ENCODE assay signal across 9 mouse cellular contexts in genomic region chr2:152942898-152943515, GRCm38 (mm10). TPM values are rescaled to one million over a fixed set of nuclear protein-coding genes. Genes with fewer than 3 reads are reported as not detected.
DNase-seq lines count a peak whose midpoint lies in the region; ATAC-seq and TF ChIP-seq lines count a peak whose summit lies in the region.
"Had no signal": no experiment of that assay in that cellular context is flagged by ENCODE, and none has a peak within 500 bp of the region (broad histone marks: within the 10 kb centered on the region; RNA-seq: fewer than 3 reads in every experiment).

No protein-coding gene starts in this region.

- peaks cover 9% of the 10 kb centered on the region; the same call in 1 of the 2 replicates for H3K4me1 ChIP-seq in cerebellum, adult 2 months (ENCODE audit: control insufficient read depth, insufficient read depth, low read length)
- H3K4me1 ChIP-seq in limb, embryonic 13.5 days = peaks cover 22% of the 10 kb centered on the region
- peaks cover 10% of the 10 kb centered on the region; the same call in 1 of the 2 replicates for H3K4me1 ChIP-seq in stomach, embryonic 16.5 days (ENCODE audit: control insufficient read depth, insufficient read depth, low read length)

- H3K4me2 ChIP-seq in limb, embryonic 13.5 days (replicated peaks) = peak overlapping the region; percentile 94
- peak overlapping the region; percentile 69 for H3K4me2 ChIP-seq in stomach, embryonic 16.5 days (ENCODE audit: low read depth, low read length)

- ATAC-seq in limb, embryonic 13.5 days (ENCODE audit: low FRiP score, low read depth) = peak; percentile 16; the same call in 1 of the 2 replicates
- no peak for ATAC-seq in stomach, embryonic 16.5 days (ENCODE audit: insufficient read depth, low FRiP score)
- ATAC-seq in monocyte, adult 5-6 weeks (replicated peaks; ENCODE audit: insufficient number of reproducible peaks, low FRiP score, low TSS enrichment, poor library complexity, severe bottlenecking) = no peak

- no peak for TF ChIP-seq CTCF in cerebellum, adult 2 months (IDR thresholded peaks at IDR 0.05; ENCODE audit: borderline replicate concordance, insufficient read depth, low read depth, low read length)

- H3K9ac ChIP-seq in limb, embryonic 13.5 days = peak overlapping the region; percentile 64
- peak overlapping the region; percentile 56 for H3K9ac ChIP-seq in stomach, embryonic 16.5 days (ENCODE audit: low read length)

- TF ChIP-seq POLR2A in cerebellum, adult 2 months (IDR thresholded peaks at IDR 0.05; ENCODE audit: borderline replicate concordance, insufficient read depth, low read length) = no peak

- no peak overlapping the region for H3K27ac ChIP-seq in cerebellum, adult 2 months (ENCODE audit: insufficient read depth, low read length)
- H3K27ac ChIP-seq in limb, embryonic 13.5 days = no peak overlapping the region
- H3K27ac ChIP-seq in stomach, embryonic 16.5 days (ENCODE audit: low read length) = no peak overlapping the region

- intact Hi-C loops in left cerebral cortex, postnatal 4 days (cut with DNase I) = no loop called here

- no peaks in the 10 kb centered on the region for H3K27me3 ChIP-seq in cerebellum, adult 2 months (ENCODE audit: control insufficient read depth, insufficient read depth, low read length)
- peaks cover 88% of the 10 kb centered on the region for H3K27me3 ChIP-seq in limb, embryonic 13.5 days
- H3K27me3 ChIP-seq in stomach, embryonic 16.5 days (ENCODE audit: control insufficient read depth, insufficient read depth, low read length) = peaks cover 57% of the 10 kb centered on the region

- 1% methylated on average over 65 of the region's 65 CpGs for WGBS in cerebellum, adult 2 months
- under 1% methylated on average over 63 of the region's 65 CpGs for WGBS in limb, embryonic 13.5 days
- under 1% methylated on average over 65 of the region's 65 CpGs for WGBS in stomach, embryonic 16.5 days

- no peak for DNase-seq in cerebellum, adult 2 months
- DNase-seq in cerebellum, adult 11-12 months = no peak
- peak; percentile 44 for DNase-seq in right cerebral cortex, postnatal 25 days
- no peak for DNase-seq in right cerebral cortex, postnatal 14 days
- no peak for DNase-seq in left cerebral cortex, postnatal 4 days

- no peaks in the 10 kb centered on the region for H3K36me3 ChIP-seq in limb, embryonic 13.5 days
- H3K36me3 ChIP-seq in stomach, embryonic 16.5 days (ENCODE audit: control insufficient read depth, insufficient read depth, low read length) = no peaks in the 10 kb centered on the region

- peak overlapping the region; percentile 2 for H3K4me3 ChIP-seq in cerebellum, adult 2 months (replicated peaks; ENCODE audit: insufficient read depth, low read depth, low read length)
- H3K4me3 ChIP-seq in limb, embryonic 13.5 days = peak overlapping the region; percentile 51
- H3K4me3 ChIP-seq in stomach, embryonic 16.5 days (replicated peaks; ENCODE audit: low read length) = peak overlapping the region; percentile 43

- H3K9me3 ChIP-seq in limb, embryonic 13.5 days = no peaks in the 10 kb centered on the region
- no peaks in the 10 kb centered on the region for H3K9me3 ChIP-seq in stomach, embryonic 16.5 days (replicated peaks; ENCODE audit: control insufficient read depth, low read length)

RNA-seq across cellular contexts. Expression of gene Dusp15, which starts 8.5 kb away (rescaled TPM):
- 73.1 and 73.6 TPM in 2 replicates for polyA plus RNA-seq in cerebellum, adult 2 months (2012; rRNA removed)
- 0.56 and 0.75 TPM in 2 replicates for polyA plus RNA-seq in limb, embryonic 13.5 days (2015; fragmentation: Nextera tagmentation; extraction: Ambion mirVana)
- 0.06 and 0.24 TPM in 2 replicates for polyA plus RNA-seq in stomach, embryonic 16.5 days (2015; fragmentation: Nextera tagmentation; extraction: Ambion mirVana)
- not detected in 3 replicates for total RNA-seq in monocyte, adult 5-6 weeks (2017)
- total RNA-seq in left cerebral cortex, postnatal 4 days (2021) = 10 to 100 TPM; 18.3 to 22.2 TPM

RNA-seq across cellular contexts. Expression of gene Foxs1, which starts 10.0 kb away (rescaled TPM):
- 1.2 and 1.9 TPM in 2 replicates for polyA plus RNA-seq in cerebellum, adult 2 months (2012; rRNA removed)
- polyA plus RNA-seq in limb, embryonic 13.5 days (2015; fragmentation: Nextera tagmentation; extraction: Ambion mirVana) = 0.65 and 0.66 TPM in 2 replicates
- 4.5 and 5.3 TPM in 2 replicates for polyA plus RNA-seq in stomach, embryonic 16.5 days (2015; fragmentation: Nextera tagmentation; extraction: Ambion mirVana)
- total RNA-seq in monocyte, adult 5-6 weeks (2017) = not detected in 3 replicates
- 1 to 10 TPM; 1.6 TPM for total RNA-seq in left cerebral cortex, postnatal 4 days (2021)

RNA-seq across cellular contexts. Expression of gene Ttll9, which starts 19.3 kb away (rescaled TPM):
- 4.6 and 4.8 TPM in 2 replicates for polyA plus RNA-seq in cerebellum, adult 2 months (2012; rRNA removed)
- 0.32 and 0.39 TPM in 2 replicates for polyA plus RNA-seq in limb, embryonic 13.5 days (2015; fragmentation: Nextera tagmentation; extraction: Ambion mirVana)
- polyA plus RNA-seq in stomach, embryonic 16.5 days (2015; fragmentation: Nextera tagmentation; extraction: Ambion mirVana) = 0.27 TPM in 2 replicates
- not detected in 3 replicates for total RNA-seq in monocyte, adult 5-6 weeks (2017)
- 1 to 10 TPM; 3.3 to 5.2 TPM for total RNA-seq in left cerebral cortex, postnatal 4 days (2021)
- total RNA-seq: heart, postnatal 10 days had no signal

RNA-seq across cellular contexts. Expression of gene Mylk2, which starts 31.9 kb away (rescaled TPM):
- not detected in 2 replicates for polyA plus RNA-seq in cerebellum, adult 2 months (2012; rRNA removed)
- 0.05 and 0.08 TPM in 2 replicates for polyA plus RNA-seq in limb, embryonic 13.5 days (2015; fragmentation: Nextera tagmentation; extraction: Ambion mirVana)
- 0.07 and 1.8 TPM in 2 replicates for polyA plus RNA-seq in stomach, embryonic 16.5 days (2015; fragmentation: Nextera tagmentation; extraction: Ambion mirVana)
- total RNA-seq in monocyte, adult 5-6 weeks (2017) = not detected in 3 replicates
- not detected for total RNA-seq in left cerebral cortex, postnatal 4 days (2021)

Comparison
In these comparisons a context has a peak if more than half of its experiments do, and no peak if none do; other contexts are left out.
1. RNA of gene Dusp15, which starts 8.5 kb away (polyA plus RNA-seq): 73.1 to 73.6 TPM in cerebellum, adult 2 months; 0.56 to 0.75 TPM in limb, embryonic 13.5 days and 0.06 to 0.24 TPM in stomach, embryonic 16.5 days; every median in the first group is over 10 times any median in the second.
2. Peak in every context shown above with its lines, with median percentiles within 50 percentile points of each other: H3K4me3 ChIP-seq.